Mouse (Mus musculus): Measurements from ENCODE around the gene Gm36210.

- TF ChIP-seq MEF2A (IDR thresholded peaks at IDR 0.05; ENCODE audit: extremely low read depth, insufficient replicate concordance, low read depth, low read length, poor library complexity, severe bottlenecking) (no peak), ZNF384 (IDR thresholded peaks at IDR 0.05; ENCODE audit: low read depth, low read length) (no peak), TCF12 (IDR thresholded peaks at IDR 0.05; ENCODE audit: low read depth, low read length) (no peak), CTCF (IDR thresholded peaks at IDR 0.05 in 2 of 3, conservative IDR thresholded peaks at IDR 0.05 in 1 of 3; ENCODE audit: control insufficient read depth in 1 of 3, insufficient read depth in 1 of 3, low read depth in 2 of 3, low read length in 3 of 3, poor library complexity in 1 of 3, severe bottlenecking in 1 of 3) (no peak), USF2 (IDR thresholded peaks at IDR 0.05; ENCODE audit: borderline replicate concordance in 1 of 2, insufficient read depth in 1 of 2, low read depth in 1 of 2, low read length in 2 of 2) (no peak), HCFC1 (IDR thresholded peaks at IDR 0.05; ENCODE audit: low read depth, low read length) (no peak)
Measured at GRCm38 (mm10) chr7:4886680-4887079, 19.6 kb downstream of the Gm36210 start.

All from MEL (cell line).